Mouse (Mus musculus) cortical plate, adult 2 months (tissue): ENCODE data around the gene Prss27. TPM values are rescaled to one million over a fixed set of nuclear protein-coding genes. Genes with fewer than 3 reads are reported as not detected.
A peak's percentile ranks its signal among the peaks of the same experiment; 100 is the strongest.

Experiments
- H3K27ac ChIP-seq: fragments of 200-500 bp; 2 replicates; pipeline ENCODE4 v1.5.1; 2012; ENCODE audit warnings: low read length, control low read depth, inconsistent platforms; ENCODE audit not compliant: insufficient read depth
- H3K4me1 ChIP-seq: fragments of 200-500 bp; 2 replicates; pipeline ENCODE4 v1.6.1; 2011; ENCODE audit warnings: low read length; ENCODE audit not compliant: control insufficient read depth, insufficient read depth
- H3K4me3 ChIP-seq: fragments of 200-500 bp; 2 replicates; pipeline ENCODE4 v1.5.1; 2011; ENCODE audit warnings: mild to moderate bottlenecking, low read length, control low read depth; ENCODE audit not compliant: insufficient read depth
- CTCF ChIP-seq: fragments of 200-500 bp; IDR thresholded peaks from 2 replicates; pipeline ENCODE4 v1.5.1; 2011; ENCODE audit warnings: mild to moderate bottlenecking, control low read depth, low read length; ENCODE audit not compliant: insufficient read depth; ENCODE audit errors: extremely low read depth
- POLR2A ChIP-seq: fragments of 200-500 bp; IDR thresholded peaks from 2 replicates; pipeline ENCODE4 v1.6.1; 2011; ENCODE audit warnings: mild to moderate bottlenecking, low read length, control low read depth; ENCODE audit not compliant: insufficient read depth; ENCODE audit errors: extremely low read depth
- polyA plus RNA-seq: library from polyadenylated mRNA; depleted of rRNA; stranded (reverse); fragments of >200 nt; gene quantifications from 2 replicates; pipeline ENCODE4 v1.2.3, GENCODE M21; 2012; rRNA removed

The Prss27 gene
- 0.08 TPM in 1 of 2 replicates, not detected in the other for polyA plus RNA-seq

DNA sequence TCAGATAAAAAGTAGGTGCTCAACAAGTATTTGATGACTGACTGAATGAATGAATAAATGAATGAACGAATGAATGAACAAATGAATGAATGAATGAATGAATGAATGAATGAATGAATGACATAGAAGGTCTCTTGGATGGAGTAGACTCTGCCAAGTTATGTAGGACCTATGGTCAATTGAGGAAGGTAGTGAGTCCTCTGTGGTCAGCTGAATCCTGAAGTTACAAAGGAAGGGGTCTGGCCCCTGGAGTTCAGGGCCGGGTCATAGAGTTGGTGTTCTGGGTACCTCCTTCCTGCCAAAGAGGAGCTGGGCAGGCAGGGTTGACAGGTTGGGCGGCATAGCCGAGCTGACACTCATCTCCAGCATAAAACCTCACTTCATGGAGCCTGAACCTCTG, at the start of gene Prss27:
Gene Prss27, plus strand, starts transcription at position 301 of the 400 bp plus-strand sequence.
- H3K4me3 ChIP-seq, result no peak within 1 kb of the TSS
- no peak within 1 kb of the TSS for H3K27ac ChIP-seq
- H3K4me1 ChIP-seq, result no peaks in the 10 kb centered on the region
- TF ChIP-seq CTCF (no peak), POLR2A (no peak)

DNA sequence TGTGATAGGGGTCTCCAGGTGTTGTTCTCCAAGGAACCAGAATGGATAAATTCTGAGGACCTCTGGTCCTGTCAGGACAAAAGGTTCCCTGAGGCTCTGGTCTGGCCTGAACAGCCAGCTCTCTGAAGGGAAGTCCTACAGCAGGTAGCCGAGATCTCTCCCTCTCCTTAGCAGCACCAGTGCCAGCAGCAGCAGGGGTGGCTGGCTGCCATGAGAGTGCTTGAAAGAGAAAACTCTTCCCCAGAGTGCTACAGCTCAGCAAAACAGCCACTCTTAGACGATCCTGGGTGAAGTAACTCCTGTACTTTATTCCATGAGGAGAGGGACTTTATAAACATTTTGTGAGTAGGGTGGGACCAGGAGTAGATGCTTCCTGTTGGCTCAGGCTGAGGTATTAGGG, 48.1 kb upstream of the Prss27 start:
- TF ChIP-seq POLR2A (no peak), CTCF (no peak)
- H3K27ac ChIP-seq, result no peak overlapping the region
- no peak overlapping the region for H3K4me3 ChIP-seq
- 0 out of 2 replicates have a peak, but pooled peaks cover 3% of the 10 kb centered on the region for H3K4me1 ChIP-seq

DNA sequence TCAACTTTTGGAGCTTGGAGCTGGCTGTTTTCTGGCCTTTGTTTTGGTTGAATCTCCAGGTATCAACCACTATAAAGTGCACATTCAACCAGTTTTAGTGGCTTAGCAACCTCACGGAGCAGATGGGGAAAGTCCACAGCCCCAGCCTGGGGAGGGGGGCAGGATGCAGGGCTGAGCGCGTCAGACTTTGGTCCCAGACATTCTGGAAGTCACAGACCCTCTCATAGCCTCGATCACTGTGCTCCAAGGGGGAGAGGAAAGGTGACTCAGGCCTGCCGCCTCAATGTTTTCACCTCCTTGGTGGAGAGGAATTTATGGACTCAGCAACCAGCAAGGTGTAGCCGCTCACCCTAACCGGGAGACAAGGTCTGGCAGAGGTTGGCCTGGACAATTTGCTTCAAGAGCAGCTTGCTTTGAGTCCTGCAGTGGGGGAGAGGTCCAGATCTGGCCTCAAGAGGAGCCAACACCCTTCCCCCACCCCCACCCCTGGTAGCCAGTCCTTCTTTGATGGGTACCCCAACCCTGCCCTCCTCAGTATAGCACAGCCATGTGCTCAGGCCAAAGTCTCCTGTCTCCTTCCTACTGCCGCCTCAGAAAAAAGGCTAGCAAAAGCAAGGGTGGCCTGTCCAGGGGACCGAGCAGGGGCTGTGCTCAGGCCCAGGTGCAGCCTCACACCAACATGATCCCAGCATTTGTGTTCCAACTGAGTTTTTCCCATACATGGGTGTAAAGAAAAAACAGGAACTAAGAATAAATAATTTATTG, 45.0 kb upstream of the Prss27 start:
- TF ChIP-seq CTCF, result no peak
- TF ChIP-seq POLR2A, result no peak
- Histone ChIP-seq H3K4me1 (0 out of 2 replicates have a peak, but pooled peaks cover 3% of the 10 kb centered on the region), H3K27ac (no peak overlapping the region), H3K4me3 (no peak overlapping the region)

DNA sequence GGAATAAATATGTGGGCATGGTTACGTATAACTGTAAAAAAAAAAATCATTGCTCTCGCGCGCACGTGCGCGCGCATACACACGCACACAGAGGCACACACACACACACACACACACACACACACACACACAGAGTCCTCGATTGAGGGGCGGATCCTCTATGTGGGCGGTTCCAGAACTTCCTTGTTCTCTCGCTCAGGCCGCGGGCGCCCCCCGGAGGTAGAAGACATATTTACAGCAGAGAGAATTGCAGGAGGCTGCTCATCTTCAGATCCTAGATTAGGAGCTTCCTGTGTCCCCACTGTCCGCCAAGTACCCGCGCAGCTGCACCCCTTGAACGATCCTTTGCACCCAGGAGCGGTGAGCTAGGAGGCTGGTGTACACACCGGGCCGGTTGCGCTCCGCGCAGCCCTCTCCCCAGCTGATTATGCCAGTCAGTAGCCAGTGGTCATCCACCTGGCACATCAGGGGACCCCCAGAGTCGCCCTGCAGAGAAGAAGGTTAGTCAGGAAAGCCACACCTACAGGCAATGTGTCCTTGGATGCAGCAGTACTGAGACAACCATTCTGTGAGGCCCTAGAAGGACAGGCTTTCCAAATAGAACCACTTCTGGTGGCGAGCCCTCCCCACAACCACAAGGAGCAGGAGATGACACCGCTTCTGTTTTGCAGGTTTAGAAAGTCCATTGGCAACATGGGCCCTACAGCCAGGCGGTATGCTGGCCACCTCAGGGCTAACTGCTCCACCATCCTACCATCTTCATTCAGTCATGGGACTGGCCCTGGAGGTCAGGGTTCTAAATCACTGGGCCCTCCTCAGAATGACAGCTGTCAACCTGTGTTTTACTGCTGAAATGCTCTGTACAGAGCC, 44.1 kb upstream of the Prss27 start:
- no peak overlapping the region for H3K27ac ChIP-seq
- 0 out of 2 replicates have a peak, but pooled peaks cover 3% of the 10 kb centered on the region for H3K4me1 ChIP-seq
- TF ChIP-seq POLR2A (no peak), CTCF (peak; percentile 60)
- 0 out of 2 replicates have a peak overlapping the region, but pooled peaks have one; percentile 4 for H3K4me3 ChIP-seq

DNA sequence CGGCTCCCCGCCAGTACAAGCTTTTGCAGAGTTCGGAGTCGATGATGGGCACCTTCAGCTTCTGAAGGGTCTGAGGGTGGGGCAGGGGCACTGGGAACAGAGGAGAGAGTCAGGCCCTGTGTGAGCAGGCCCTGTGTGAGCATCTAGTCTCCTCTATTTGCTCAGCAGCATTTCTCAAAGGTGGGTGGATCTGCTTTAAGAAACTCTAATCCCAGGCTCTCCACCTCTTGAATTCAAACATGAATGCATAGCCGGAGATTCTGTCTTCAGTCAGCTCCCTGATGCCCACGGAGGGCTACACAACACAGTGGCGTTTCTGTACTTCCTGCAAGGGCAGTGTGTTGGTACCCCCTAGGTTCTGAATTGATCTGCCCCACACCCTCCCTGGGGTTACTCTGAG, 43.3 kb upstream of the Prss27 start:
- H3K4me3 ChIP-seq, result no peak overlapping the region
- 0 out of 2 replicates have a peak, but pooled peaks cover 3% of the 10 kb centered on the region for H3K4me1 ChIP-seq
- peak overlapping the region; percentile 30; the same call in 1 of the 2 replicates for H3K27ac ChIP-seq
- TF ChIP-seq CTCF, result no peak
- no peak for TF ChIP-seq POLR2A

DNA sequence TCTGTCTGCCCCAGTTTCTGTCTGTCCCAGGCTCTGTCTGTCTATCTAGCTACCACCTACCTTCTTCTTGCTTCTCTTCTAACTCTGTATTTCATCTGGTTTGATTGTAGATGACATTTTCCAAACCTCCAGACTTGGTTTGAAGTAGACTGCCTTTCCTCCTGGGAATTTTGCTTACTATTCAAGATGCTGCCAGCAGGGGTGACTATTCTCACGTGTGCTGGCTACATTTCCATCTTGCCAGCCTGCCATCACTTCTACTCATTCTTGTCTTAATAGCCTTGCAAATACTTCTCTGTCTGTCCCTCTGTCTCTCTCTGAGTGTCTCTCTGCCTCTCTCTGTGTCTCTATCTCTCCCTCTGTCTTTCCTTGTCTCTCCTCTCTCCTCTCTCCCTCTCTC, 42.5 kb upstream of the Prss27 start:
- peak overlapping the region; percentile 30; the same call in 1 of the 2 replicates for H3K27ac ChIP-seq
- TF ChIP-seq POLR2A (no peak), CTCF (no peak)
- H3K4me3 ChIP-seq, result no peak overlapping the region

DNA sequence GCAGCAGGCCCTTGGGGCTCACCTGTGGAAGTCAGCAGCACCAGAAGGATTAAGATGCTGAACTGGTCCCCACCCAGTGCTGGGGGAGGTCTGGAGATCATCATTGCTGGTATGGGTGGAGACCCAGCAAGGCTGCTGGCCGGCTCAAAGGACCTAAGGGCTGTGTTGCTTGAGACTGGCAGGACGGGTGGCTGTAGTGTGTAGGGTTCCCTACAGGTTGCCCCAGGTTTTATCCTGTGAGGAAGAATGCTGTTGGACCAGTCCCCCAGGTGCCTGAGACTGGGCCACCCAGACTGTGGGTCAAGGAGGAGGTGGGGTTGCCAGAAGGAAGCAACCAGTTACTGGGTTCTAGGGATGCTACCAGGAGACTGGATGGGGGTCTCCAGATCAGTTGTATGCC, 40.0 kb upstream of the Prss27 start, which contains the start of gene Prss22:
Gene Prss22, minus strand, starts transcription at position 200 of the 400 bp plus-strand sequence.
- Histone ChIP-seq H3K27ac (no peak within 1 kb of the TSS), H3K4me1 (peaks cover 5% of the 10 kb centered on the region; the same call in 1 of the 2 replicates), H3K4me3 (no peak within 1 kb of the TSS)
- no peak for TF ChIP-seq CTCF
- TF ChIP-seq POLR2A, result no peak

More for the DNA sequence above, 42.5 kb upstream of the Prss27 start:
- H3K4me1 ChIP-seq, result peaks cover 5% of the 10 kb centered on the region; the same call in 1 of the 2 replicates

DNA sequence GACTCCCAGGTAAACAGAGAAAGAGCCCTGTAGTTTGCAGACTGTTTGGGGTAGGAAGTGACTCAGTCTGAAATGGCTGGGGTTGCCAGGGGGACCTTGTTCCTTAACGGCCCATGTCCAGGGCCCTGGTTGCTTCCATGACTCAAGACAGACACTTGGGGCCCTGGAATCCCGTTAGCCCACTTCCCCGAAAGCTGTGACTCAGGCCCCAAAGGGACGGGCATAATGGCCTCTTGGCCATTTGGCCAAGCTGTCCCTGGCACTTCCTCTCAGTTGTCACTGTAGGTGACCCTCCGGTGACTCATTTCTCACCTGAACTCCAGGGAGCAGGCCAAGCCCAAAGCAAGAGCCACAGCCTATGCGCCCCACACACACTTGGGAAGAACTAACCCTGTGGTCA, 39.6 kb upstream of the Prss27 start:
- TF ChIP-seq CTCF, result no peak
- TF ChIP-seq POLR2A, result no peak
- Histone ChIP-seq H3K27ac (no peak overlapping the region), H3K4me3 (no peak overlapping the region), H3K4me1 (peaks cover 5% of the 10 kb centered on the region; the same call in 1 of the 2 replicates)

DNA sequence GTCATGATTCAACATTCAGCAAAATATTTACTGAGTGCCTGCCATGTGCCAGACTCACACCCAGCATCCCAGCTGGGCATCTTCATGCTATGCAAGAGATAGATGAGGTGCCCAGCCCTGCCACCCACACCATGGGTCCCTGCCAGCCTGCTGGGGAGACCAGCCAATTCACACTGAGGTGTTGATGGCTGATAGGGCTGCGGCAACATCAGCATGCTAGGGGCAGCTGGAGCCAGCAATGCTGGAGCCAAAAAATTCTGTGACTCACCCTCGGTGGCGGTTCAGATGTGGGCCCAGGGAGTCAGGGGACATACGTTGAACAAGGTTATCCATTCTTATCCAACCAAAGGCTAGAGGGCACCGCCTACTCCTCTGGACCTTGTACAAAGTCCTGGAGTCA, 37.5 kb upstream of the Prss27 start:
- H3K27ac ChIP-seq, result no peak overlapping the region
- no peak for TF ChIP-seq CTCF
- no peak for TF ChIP-seq POLR2A
- H3K4me1 ChIP-seq, result peaks cover 2% of the 10 kb centered on the region; the same call in 1 of the 2 replicates
- no peak overlapping the region for H3K4me3 ChIP-seq
